Mouse (Mus musculus) gastrocnemius, postnatal 36 days (tissue): ENCODE data around the gene Pth2. TPM values are rescaled to one million over a fixed set of nuclear protein-coding genes. Genes with fewer than 3 reads are reported as not detected.

ENCODE experiments used
- DNase-seq, 2 experiments: peaks; one replicate each; pipeline ENCODE4 v3.0.0; 2022
- intact Hi-C: fragments of 180-260 bp; cut with DNase I; formaldehyde crosslinking; loops from one replicate; pipeline ENCODE4 v1.15.1; 2025
- long read RNA-seq, 2 experiments: library from polyadenylated mRNA; stranded (forward); transcript quantifications; one replicate each; pipeline ENCODE4 v2.0.0; 2021
- total RNA-seq, 2 experiments: library from RNA; stranded (reverse); gene quantifications; 2 replicates each; pipeline ENCODE4 v1.2.3; 2021

Gene Pth2
- not detected for total RNA-seq
- long read RNA-seq, experiment 1, result 0 reads
- long read RNA-seq, experiment 2, result 0 reads

- no peak for DNase-seq
- intact Hi-C loops, result no loop called here
These were observed at the start of gene Pth2 for GRCm38 (mm10) chr7:45180896-45181477. TSS of gene Pth2 (plus strand) at chr7:45180995.

GRCm38 (mm10) chr7:45131850-45132249, 48.9 kb upstream of the Pth2 start:
- intact Hi-C loops, result no loop called here
- DNase-seq, result no peak

GRCm38 (mm10) chr7:45133446-45134159, 47.2 kb upstream of the Pth2 start:
- DNase-seq, result no peak

GRCm38 (mm10) chr7:45134544-45135026, 46.2 kb upstream of the Pth2 start:
- no peak for DNase-seq
- intact Hi-C loops, result loop anchor here (5.0 kb wide), 1 partner anchor 152 kb away; no protein-coding TSS in a partner anchor

More at GRCm38 (mm10) chr7:45133446-45134159, 47.2 kb upstream of the Pth2 start:
- intact Hi-C loops, result no loop called here

GRCm38 (mm10) chr7:45135370-45135769, 45.4 kb upstream of the Pth2 start:
- intact Hi-C loops, result loop anchor here (5.0 kb wide), 1 partner anchor 153 kb away; no protein-coding TSS in a partner anchor
- no peak for DNase-seq

GRCm38 (mm10) chr7:45135993-45136567, 44.7 kb upstream of the Pth2 start, which contains the start of the genes Gm45713 and Flt3l:
TSS of gene Gm45713 (minus strand) at chr7:45136231.
TSS of gene Flt3l (minus strand) at chr7:45136432.
- intact Hi-C loops, result loop anchor here (1.0 to 5.0 kb wide), 2 partner anchors 55 to 154 kb away; no protein-coding TSS in a partner anchor
- peak; percentile 92 for DNase-seq

GRCm38 (mm10) chr7:45137171-45138006, 43.4 kb upstream of the Pth2 start:
- DNase-seq, result no peak
- intact Hi-C loops, result loop anchor here (5.0 kb wide), 1 partner anchor 155 kb away; no protein-coding TSS in a partner anchor

GRCm38 (mm10) chr7:45138403-45138802, 42.4 kb upstream of the Pth2 start:
- intact Hi-C loops, result loop anchor here (5.0 kb wide), 1 partner anchor 156 kb away; no protein-coding TSS in a partner anchor
- no peak for DNase-seq

GRCm38 (mm10) chr7:45139904-45140723, 40.7 kb upstream of the Pth2 start:
- DNase-seq, result no peak
- intact Hi-C loops, result loop anchor here (5.0 kb wide), 1 partner anchor 158 kb away; no protein-coding TSS in a partner anchor

GRCm38 (mm10) chr7:45141319-45141718, 39.5 kb upstream of the Pth2 start:
- intact Hi-C loops, result no loop called here
- DNase-seq, result no peak

- DNase-seq, result no peak
- intact Hi-C loops, result no loop called here
These were observed 38.9 kb upstream of the Pth2 start for GRCm38 (mm10) chr7:45141914-45142313.

GRCm38 (mm10) chr7:45144368-45145174, 36.2 kb upstream of the Pth2 start:
- intact Hi-C loops, result no loop called here
- no peak for DNase-seq

- intact Hi-C loops, result no loop called here
- no peak for DNase-seq
These were observed 35.3 kb upstream of the Pth2 start for GRCm38 (mm10) chr7:45145460-45145859.

GRCm38 (mm10) chr7:45147267-45147666, 33.5 kb upstream of the Pth2 start:
- intact Hi-C loops, result no loop called here
- DNase-seq, result no peak

GRCm38 (mm10) chr7:45147899-45148298, 32.9 kb upstream of the Pth2 start:
- intact Hi-C loops, result no loop called here
- no peak for DNase-seq

- DNase-seq, result no peak
- intact Hi-C loops, result no loop called here
These were observed 32.2 kb upstream of the Pth2 start for GRCm38 (mm10) chr7:45148534-45149098.

- no peak for DNase-seq
- intact Hi-C loops, result no loop called here
These were observed 31.2 kb upstream of the Pth2 start for GRCm38 (mm10) chr7:45149545-45149944.

GRCm38 (mm10) chr7:45150321-45150720, 30.5 kb upstream of the Pth2 start:
- intact Hi-C loops, result no loop called here
- no peak for DNase-seq
